Mouse (Mus musculus) cortical plate, adult 2 months (tissue): ENCODE data around the gene Colq.

Experiments used
- CTCF ChIP-seq: fragments of 200-500 bp; IDR thresholded peaks from 2 replicates; pipeline ENCODE4 v1.5.1; 2011; ENCODE audit warnings: mild to moderate bottlenecking, control low read depth, low read length; ENCODE audit not compliant: insufficient read depth; ENCODE audit errors: extremely low read depth
- POLR2A ChIP-seq: fragments of 200-500 bp; IDR thresholded peaks from 2 replicates; pipeline ENCODE4 v1.6.1; 2011; ENCODE audit warnings: mild to moderate bottlenecking, low read length, control low read depth; ENCODE audit not compliant: insufficient read depth; ENCODE audit errors: extremely low read depth

DNA sequence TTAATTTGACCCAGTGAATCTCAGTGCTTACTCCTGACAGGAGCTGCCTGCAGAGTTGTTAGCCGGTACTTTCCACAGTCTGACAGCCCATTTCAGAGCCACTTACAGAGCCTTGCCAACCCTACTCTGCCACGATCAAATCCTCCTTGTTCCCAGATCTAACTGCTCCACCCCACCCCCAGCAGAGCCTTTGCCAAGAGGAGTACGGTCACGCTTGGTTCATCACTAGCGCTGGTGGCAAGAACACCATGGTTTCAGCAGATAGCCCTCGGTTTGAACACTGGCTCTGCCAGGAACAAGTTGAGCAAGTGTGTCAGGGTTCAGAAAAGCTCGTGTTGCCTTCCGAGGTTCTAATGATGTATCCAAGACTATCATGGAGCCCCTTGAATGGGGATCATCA is 4.7 kb downstream of the Colq start:
- TF ChIP-seq CTCF = no peak
- no peak for TF ChIP-seq POLR2A
